Mouse (Mus musculus): ENCODE data around the gene Vwa3a.
A peak's percentile ranks its signal among the peaks of the same experiment; 100 is the strongest.

DNA sequence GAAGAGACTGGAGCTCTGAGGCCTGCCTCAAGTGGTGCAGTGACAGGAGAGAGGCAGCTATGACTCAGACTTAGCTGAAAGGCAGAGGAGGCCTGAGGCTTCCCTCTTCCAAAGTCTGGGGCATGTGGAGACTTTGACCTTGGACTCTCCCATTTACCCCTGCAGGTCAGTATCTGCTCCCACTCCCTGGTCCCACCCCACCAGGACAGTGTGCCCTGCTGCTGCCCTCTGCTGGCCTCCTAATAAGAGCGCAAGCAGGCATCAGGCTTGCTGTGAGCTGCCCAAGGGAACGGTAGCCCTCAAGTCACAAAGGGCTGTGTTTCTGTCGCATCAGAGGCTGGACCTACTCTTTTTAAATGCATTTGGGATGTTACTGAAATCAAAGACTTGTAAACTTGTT, 87.3 kb downstream of the Vwa3a start:
- peak; percentile 66; the same call in 1 of the 2 replicates for TF ChIP-seq CTCF (IDR thresholded peaks at IDR 0.05; ENCODE audit: extremely low read depth, insufficient read length, insufficient replicate concordance, low read depth, low read length)
- TF ChIP-seq POLR2A (IDR thresholded peaks at IDR 0.05; ENCODE audit: low read depth, low read length): no peak

All from small intestine, adult 2 months (tissue).